Mouse (Mus musculus): ENCODE measurements around the gene Cds2.
"Not testable (repeated sequence)": the region's sequence is repeated elsewhere in the genome, so short reads cannot be mapped to it uniquely, and the experiment has no call there.

Gene Cds2

GRCm38 (mm10) chr2:132290808-132291207 is 27.9 kb downstream of the Cds2 start:
- no peak for DNase-seq (ENCODE audit: low read depth in 1 of 2, low spot score in 2 of 2)

GRCm38 (mm10) chr2:132291265-132291664 is 28.3 kb downstream of the Cds2 start:
- no peak for DNase-seq (ENCODE audit: low read depth in 1 of 2, low spot score in 2 of 2)

- DNase-seq (ENCODE audit: low read depth in 1 of 2, low spot score in 2 of 2): no peak
Measured at GRCm38 (mm10) chr2:132292083-132292482, 29.1 kb downstream of the Cds2 start.

GRCm38 (mm10) chr2:132293694-132294450 is 30.9 kb downstream of the Cds2 start:
- DNase-seq (ENCODE audit: low read depth in 1 of 2, low spot score in 2 of 2): no peak

- DNase-seq (ENCODE audit: low read depth in 1 of 2, low spot score in 2 of 2): no peak
Measured at GRCm38 (mm10) chr2:132298250-132298649, 35.3 kb downstream of the Cds2 start.

GRCm38 (mm10) chr2:132301436-132301835 is 38.5 kb downstream of the Cds2 start:
- no peak for DNase-seq (ENCODE audit: low read depth in 1 of 2, low spot score in 2 of 2)

- no peak for DNase-seq (ENCODE audit: low read depth in 1 of 2, low spot score in 2 of 2)
Measured at GRCm38 (mm10) chr2:132305165-132305564, 42.2 kb downstream of the Cds2 start.

- DNase-seq (ENCODE audit: low read depth in 1 of 2, low spot score in 2 of 2): no peak
Measured at GRCm38 (mm10) chr2:132305988-132306387, 43.0 kb downstream of the Cds2 start.

GRCm38 (mm10) chr2:132307213-132307843 is 44.4 kb downstream of the Cds2 start:
- no peak for DNase-seq (ENCODE audit: low read depth in 1 of 2, low spot score in 2 of 2)

- DNase-seq (ENCODE audit: low read depth in 1 of 2, low spot score in 2 of 2): no peak
Measured at GRCm38 (mm10) chr2:132308829-132309228, 45.9 kb downstream of the Cds2 start.

GRCm38 (mm10) chr2:132309398-132309930 is 46.5 kb downstream of the Cds2 start:
- no peak for DNase-seq (ENCODE audit: low read depth in 1 of 2, low spot score in 2 of 2)

- DNase-seq (ENCODE audit: low read depth in 1 of 2, low spot score in 2 of 2): no peak
Measured at GRCm38 (mm10) chr2:132312616-132313015, 49.7 kb downstream of the Cds2 start.

GRCm38 (mm10) chr2:132313568-132313967 is 50.6 kb downstream of the Cds2 start:
- DNase-seq (ENCODE audit: low read depth in 1 of 2, low spot score in 2 of 2): no peak

- DNase-seq (ENCODE audit: low read depth in 1 of 2, low spot score in 2 of 2): not testable (repeated sequence)
Measured at GRCm38 (mm10) chr2:132314057-132314456, 51.1 kb downstream of the Cds2 start.

GRCm38 (mm10) chr2:132316041-132316808 is 53.3 kb downstream of the Cds2 start:
- DNase-seq (ENCODE audit: low read depth in 1 of 2, low spot score in 2 of 2): peak in 1 of 2 experiments; percentile 11

- no peak for DNase-seq (ENCODE audit: low read depth in 1 of 2, low spot score in 2 of 2)
Measured at GRCm38 (mm10) chr2:132317178-132317577, 54.2 kb downstream of the Cds2 start.

- DNase-seq (ENCODE audit: low read depth in 1 of 2, low spot score in 2 of 2): no peak
Measured at GRCm38 (mm10) chr2:132320516-132320915, 57.6 kb downstream of the Cds2 start.

GRCm38 (mm10) chr2:132323541-132323940 is 60.6 kb downstream of the Cds2 start:
- DNase-seq (ENCODE audit: low read depth in 1 of 2, low spot score in 2 of 2): no peak

- no peak for DNase-seq (ENCODE audit: low read depth in 1 of 2, low spot score in 2 of 2)
Measured at GRCm38 (mm10) chr2:132337202-132337601, 74.3 kb downstream of the Cds2 start.

GRCm38 (mm10) chr2:132340350-132340749 is 77.4 kb downstream of the Cds2 start:
- no peak for DNase-seq (ENCODE audit: low read depth in 1 of 2, low spot score in 2 of 2)

- DNase-seq (ENCODE audit: low read depth in 1 of 2, low spot score in 2 of 2): no peak
Measured at GRCm38 (mm10) chr2:132341293-132341692, 78.3 kb downstream of the Cds2 start.

GRCm38 (mm10) chr2:132343846-132344245 is 80.9 kb downstream of the Cds2 start:
- DNase-seq (ENCODE audit: low read depth in 1 of 2, low spot score in 2 of 2): no peak

Measured in monocyte, adult 2 months (primary cell).